Mouse (Mus musculus) forebrain, embryonic 11.5 days (tissue): ENCODE data around the gene Eno4. TPM values are rescaled to one million over a fixed set of nuclear protein-coding genes. Genes with fewer than 3 reads are reported as not detected.

Source experiments
- ATAC-seq: fragments of 200-750 bp; cut with Nextera tagmentation; replicated peaks from 2 replicates; pipeline ENCODE4 v1.8.0; 2017; ENCODE audit warnings: moderate TSS enrichment; ENCODE audit not compliant: low FRiP score
- DNase-seq: peaks from one replicate; pipeline ENCODE4 v3.0.0-alpha.2; 2017; ENCODE audit warnings: low spot score
- H3K27ac ChIP-seq: fragments of 300-500 bp; sonication (generic); 2 replicates; pipeline ENCODE4 v1.5.1; 2014; ENCODE audit warnings: low read depth, low read length
- H3K27me3 ChIP-seq: fragments of 300-500 bp; sonication (generic); 2 replicates; pipeline ENCODE4 v1.6.1; 2014; ENCODE audit warnings: mild to moderate bottlenecking, low read length, mixed read lengths; ENCODE audit not compliant: control insufficient read depth, insufficient read depth
- H3K36me3 ChIP-seq: fragments of 300-500 bp; sonication (generic); 2 replicates; pipeline ENCODE4 v1.6.1; 2014; ENCODE audit warnings: mild to moderate bottlenecking, low read length, moderate library complexity, mixed read lengths; ENCODE audit not compliant: control insufficient read depth, insufficient read depth
- H3K4me1 ChIP-seq: fragments of 300-500 bp; sonication (generic); replicated peaks from 2 replicates; pipeline ENCODE4 v1.6.1; 2014; ENCODE audit warnings: low read length, mixed read lengths; ENCODE audit not compliant: control insufficient read depth, insufficient read depth
- H3K4me2 ChIP-seq: fragments of 300-500 bp; sonication (generic); 2 replicates; pipeline ENCODE4 v1.6.1; 2014; ENCODE audit warnings: low read depth, mild to moderate bottlenecking, low read length, moderate library complexity, mixed read lengths; ENCODE audit not compliant: severe bottlenecking
- H3K4me3 ChIP-seq: fragments of 300-500 bp; sonication (generic); 2 replicates; pipeline ENCODE4 v1.5.1; 2014; ENCODE audit warnings: low read depth, low read length
- H3K9ac ChIP-seq: fragments of 300-500 bp; sonication (generic); 2 replicates; pipeline ENCODE4 v1.6.1; 2014; ENCODE audit warnings: low read length
- H3K9me3 ChIP-seq: fragments of 300-500 bp; sonication (generic); 2 replicates; pipeline ENCODE4 v1.6.1; 2016; ENCODE audit warnings: low read length, mixed read lengths; ENCODE audit not compliant: control insufficient read depth
- WGBS: fragments of 180-500 bp; shearing (Covaris S2); extraction: QIAGEN DNeasy Blood & Tissue Kit; methylation state at CpG from one replicate; pipeline ENCODE4 v1.1.7; 2014; 5-methylcytosine and 5-hydroxymethylcytosine counted together
- microRNA-seq: library from miRNA; unstranded; fragments of <30 nt; microRNA quantifications from one replicate; pipeline ENCODE4, GENCODE M21; 2016; ENCODE audit not compliant: insufficient number of aligned reads
- polyA plus RNA-seq: library from polyadenylated mRNA; unstranded; fragments of >200 nt; fragmentation: Nextera tagmentation; extraction: Ambion mirVana; gene quantifications from 2 replicates; pipeline ENCODE4 v1.2.1, GENCODE M21; 2014

Eno4 gene
- polyA plus RNA-seq, 1 experiment from 2014 or later = 0.98 TPM

- peaks cover 15% of the 10 kb centered on the region; the same call in 1 of the 2 replicates for H3K4me1 ChIP-seq
- no peak overlapping the region for H3K27ac ChIP-seq
- H3K9me3 ChIP-seq = no peaks in the 10 kb centered on the region
- DNase-seq (no peak), ATAC-seq (no peak)
- H3K27me3 ChIP-seq = peaks cover 42% of the 10 kb centered on the region
- no peak overlapping the region for H3K9ac ChIP-seq
- peak overlapping the region; percentile 24; the same call in 1 of the 2 replicates for H3K4me2 ChIP-seq
- H3K4me3 ChIP-seq = no peak overlapping the region
- no peaks in the 10 kb centered on the region for H3K36me3 ChIP-seq
- 19% methylated on average over 13 of the region's 13 CpGs for WGBS
Measured at GRCm38 (mm10) chr19:58979436-58980055, 36.3 kb downstream of the Eno4 start.

DNA sequence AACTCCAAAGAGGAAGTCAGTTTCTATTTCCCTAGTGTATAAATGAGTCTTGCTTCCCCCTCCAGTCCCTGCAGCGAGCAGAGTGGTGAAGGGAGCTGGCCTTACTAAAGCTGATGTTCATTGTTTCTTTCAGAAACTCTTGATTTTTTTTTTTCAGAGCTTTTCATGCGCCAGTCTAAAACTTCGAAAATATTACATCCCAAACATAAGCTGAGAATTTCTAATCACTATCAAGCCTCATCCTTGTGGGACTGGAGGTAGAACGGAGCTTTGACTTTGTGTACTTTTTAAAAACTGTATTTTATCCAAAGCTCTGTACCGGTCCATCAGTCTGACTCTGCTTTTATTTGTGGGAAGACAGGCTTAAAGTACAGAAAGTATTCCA lies 36.8 kb downstream of the Eno4 start:
- Histone ChIP-seq H3K27me3 (peaks cover 38% of the 10 kb centered on the region), H3K9ac (no peak overlapping the region), H3K27ac (no peak overlapping the region), H3K9me3 (no peaks in the 10 kb centered on the region), H3K36me3 (no peaks in the 10 kb centered on the region), H3K4me1 (peaks cover 15% of the 10 kb centered on the region; the same call in 1 of the 2 replicates), H3K4me2 (peak overlapping the region; percentile 13; the same call in 1 of the 2 replicates), H3K4me3 (no peak overlapping the region)
- no peak for DNase-seq
- ATAC-seq = no peak
- WGBS = 27% methylated on average over 5 of the region's 5 CpGs

DNA sequence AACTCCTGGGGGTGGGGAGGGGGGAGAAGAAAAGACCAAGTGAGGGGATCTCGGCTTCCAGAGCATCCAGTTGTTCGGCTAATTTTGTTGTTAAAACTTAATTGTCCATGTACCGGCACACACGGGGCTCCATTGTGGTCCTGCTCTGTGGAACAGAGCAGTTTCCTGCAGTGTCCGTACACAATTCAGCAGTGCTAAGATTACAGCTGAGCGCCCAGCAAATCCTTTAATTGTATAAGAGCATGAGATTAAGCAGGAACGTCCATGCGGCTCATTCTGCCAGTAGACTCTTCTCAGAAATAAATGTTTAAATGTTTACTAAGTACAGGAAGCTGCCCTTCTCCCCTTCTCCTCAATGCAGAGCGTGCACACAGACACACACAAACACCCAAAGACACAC lies 38.3 kb downstream of the Eno4 start:
- H3K27ac ChIP-seq = no peak overlapping the region
- no peak overlapping the region for H3K9ac ChIP-seq
- peaks cover 29% of the 10 kb centered on the region for H3K27me3 ChIP-seq
- WGBS = 7% methylated on average over 9 of the region's 9 CpGs
- DNase-seq (no peak), ATAC-seq (no peak)
- H3K4me1 ChIP-seq = peaks cover 15% of the 10 kb centered on the region; the same call in 1 of the 2 replicates
- H3K4me2 ChIP-seq = peak overlapping the region; percentile 33; the same call in 1 of the 2 replicates
- no peak overlapping the region for H3K4me3 ChIP-seq
- H3K9me3 ChIP-seq = no peaks in the 10 kb centered on the region
- H3K36me3 ChIP-seq = no peaks in the 10 kb centered on the region

GRCm38 (mm10) chr19:59002827-59003226 lies 59.6 kb downstream of the Eno4 start:
- 86% methylated on average over 6 of the region's 6 CpGs for WGBS
- Histone ChIP-seq H3K27ac (no peak overlapping the region), H3K27me3 (peaks cover 7% of the 10 kb centered on the region), H3K4me2 (no peak overlapping the region), H3K4me1 (peaks cover 12% of the 10 kb centered on the region; the same call in 1 of the 2 replicates), H3K9ac (no peak overlapping the region), H3K4me3 (no peak overlapping the region), H3K9me3 (no peaks in the 10 kb centered on the region), H3K36me3 (no peaks in the 10 kb centered on the region)
- DNase-seq (no peak), ATAC-seq (no peak)

GRCm38 (mm10) chr19:59006577-59007340 lies 63.5 kb downstream of the Eno4 start:
- no peaks in the 10 kb centered on the region for H3K36me3 ChIP-seq
- H3K27ac ChIP-seq = no peak overlapping the region
- peak overlapping the region; percentile 15; the same call in 1 of the 2 replicates for H3K4me2 ChIP-seq
- peaks cover 14% of the 10 kb centered on the region; the same call in 1 of the 2 replicates for H3K27me3 ChIP-seq
- no peaks in the 10 kb centered on the region for H3K9me3 ChIP-seq
- peak; percentile 63; the same call in 1 of the 2 replicates for ATAC-seq
- DNase-seq = no peak
- peaks cover 3% of the 10 kb centered on the region; the same call in 1 of the 2 replicates for H3K4me1 ChIP-seq
- H3K9ac ChIP-seq = no peak overlapping the region
- H3K4me3 ChIP-seq = no peak overlapping the region
- WGBS = 19% methylated on average over 15 of the region's 15 CpGs

DNA sequence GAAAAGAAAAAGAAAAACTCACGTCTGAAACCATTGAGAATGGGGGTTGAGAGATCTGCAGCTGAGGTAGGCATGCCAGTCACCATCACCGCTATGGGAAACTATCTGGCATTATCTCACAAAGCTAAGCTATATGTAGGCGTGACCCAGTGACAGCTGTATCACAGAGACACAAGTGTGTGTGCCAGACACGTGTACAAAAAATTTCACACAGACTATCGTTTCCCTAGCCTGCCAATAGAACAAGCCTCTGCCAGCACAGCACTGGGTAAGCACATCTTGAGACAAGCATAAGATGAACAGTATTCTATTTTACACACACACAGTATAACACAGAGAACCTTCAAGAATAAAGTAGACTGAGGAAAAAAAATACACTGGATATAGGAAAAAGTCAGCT lies 67.6 kb downstream of the Eno4 start:
- no peak for DNase-seq
- peaks cover 12% of the 10 kb centered on the region; the same call in 1 of the 2 replicates for H3K27me3 ChIP-seq
- 77% methylated on average over 5 of the region's 5 CpGs for WGBS

More for the DNA sequence above, 67.6 kb downstream of the Eno4 start:
- ATAC-seq = no peak
- no peaks in the 10 kb centered on the region for H3K36me3 ChIP-seq
- no peak overlapping the region for H3K9ac ChIP-seq
- H3K4me1 ChIP-seq = peaks cover 3% of the 10 kb centered on the region; the same call in 1 of the 2 replicates
- H3K27ac ChIP-seq = no peak overlapping the region
- H3K4me2 ChIP-seq = no peak overlapping the region
- H3K9me3 ChIP-seq = no peaks in the 10 kb centered on the region
- no peak overlapping the region for H3K4me3 ChIP-seq

Small RNAs within 50 kb of the gene (microRNA-seq; reads per million reads assigned to microRNA genes)
- gene Mir3086 = 4.2 reads per million

Other genes starting within 250 kb of the Eno4 start
- not detected in 2 replicates for gene Pnliprp1, start 214.5 kb upstream of the Eno4 start, polyA plus RNA-seq
- not detected in 2 replicates for gene Pnliprp2, start 183.7 kb upstream of the Eno4 start, polyA plus RNA-seq
- not detected in 2 replicates for gene 1700019N19Rik, start 149.0 kb upstream of the Eno4 start, polyA plus RNA-seq
- gene Hspa12a, start 229 bp downstream of the Eno4 start, polyA plus RNA-seq = 6.5 and 7.4 TPM in 2 replicates
- gene Shtn1, start 132.7 kb downstream of the Eno4 start, polyA plus RNA-seq = 6.0 and 6.2 TPM in 2 replicates
- gene Vax1, start 226.6 kb downstream of the Eno4 start, polyA plus RNA-seq = 5.8 and 6.0 TPM in 2 replicates